Mouse (Mus musculus) cortical plate, adult 2 months (tissue): ENCODE results near the gene Bcas3.

Experiments
- CTCF ChIP-seq: fragments of 200-500 bp; IDR thresholded peaks from 2 replicates; pipeline ENCODE4 v1.5.1; 2011; ENCODE audit warnings: mild to moderate bottlenecking, control low read depth, low read length; ENCODE audit not compliant: insufficient read depth; ENCODE audit errors: extremely low read depth
- POLR2A ChIP-seq: fragments of 200-500 bp; IDR thresholded peaks from 2 replicates; pipeline ENCODE4 v1.6.1; 2011; ENCODE audit warnings: mild to moderate bottlenecking, low read length, control low read depth; ENCODE audit not compliant: insufficient read depth; ENCODE audit errors: extremely low read depth

DNA sequence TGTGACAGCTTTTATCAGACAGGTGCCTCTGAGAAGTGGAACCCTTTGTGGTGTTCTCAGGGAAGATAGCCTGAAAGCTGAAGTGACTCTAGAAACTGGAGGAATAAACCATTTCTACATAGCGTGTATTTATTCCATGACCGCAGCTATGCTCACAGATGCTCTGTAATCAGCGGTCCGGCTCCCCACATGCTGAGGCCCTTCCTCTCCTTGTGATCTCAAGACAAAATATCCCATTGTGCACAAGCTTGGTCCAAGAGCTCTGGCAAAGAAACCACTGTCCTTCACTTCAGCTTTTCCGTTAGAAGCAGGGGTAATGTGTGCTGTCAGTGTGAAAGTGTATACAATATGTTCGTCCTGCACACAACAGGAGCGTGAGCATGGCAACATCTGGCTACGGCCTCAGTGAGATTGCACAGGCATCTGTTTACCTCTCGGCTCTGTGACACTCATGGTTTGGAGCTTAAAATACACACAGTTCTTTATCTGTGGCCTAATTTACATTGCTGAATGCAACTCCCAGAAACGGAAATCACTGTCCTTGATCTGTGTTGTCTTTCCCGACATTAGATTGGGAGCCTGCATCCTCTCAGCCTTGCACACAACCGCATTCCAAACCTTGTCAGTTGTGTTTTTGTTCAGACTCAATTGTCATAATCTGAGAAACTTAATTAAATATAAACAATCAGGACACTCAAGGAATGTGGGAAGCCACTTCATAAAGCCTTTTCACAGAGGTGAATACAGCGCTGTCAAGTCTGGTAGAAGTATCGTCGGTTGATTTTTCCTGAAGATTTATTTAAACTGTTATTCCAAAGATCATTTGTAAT is 225.1 kb downstream of the Bcas3 start:
- no peak for TF ChIP-seq POLR2A
- TF ChIP-seq CTCF = no peak
